Mouse (Mus musculus) brain, embryonic 14.5 days (tissue): ENCODE measurements at regions not wholly inside any gene's neighbourhood (a gene's known extent, or its start where the extent isn't known, plus 50 kb on each side); places are given as distances from the start of the nearest gene placed in this dataset.

Source experiments
- CTCF ChIP-seq: fragments of 200-500 bp; IDR thresholded peaks from 2 replicates; pipeline ENCODE4 v1.5.1; 2012; ENCODE audit warnings: inconsistent platforms, mild to moderate bottlenecking, moderate library complexity, borderline replicate concordance; ENCODE audit not compliant: insufficient read depth, insufficient read length; ENCODE audit errors: extremely low read depth
- POLR2A ChIP-seq: fragments of 200-500 bp; IDR thresholded peaks from 2 replicates; pipeline ENCODE4 v1.6.1; 2012; ENCODE audit warnings: mild to moderate bottlenecking, inconsistent platforms, borderline replicate concordance; ENCODE audit not compliant: poor library complexity, insufficient read depth, insufficient read length, severe bottlenecking; ENCODE audit errors: extremely low read depth

DNA sequence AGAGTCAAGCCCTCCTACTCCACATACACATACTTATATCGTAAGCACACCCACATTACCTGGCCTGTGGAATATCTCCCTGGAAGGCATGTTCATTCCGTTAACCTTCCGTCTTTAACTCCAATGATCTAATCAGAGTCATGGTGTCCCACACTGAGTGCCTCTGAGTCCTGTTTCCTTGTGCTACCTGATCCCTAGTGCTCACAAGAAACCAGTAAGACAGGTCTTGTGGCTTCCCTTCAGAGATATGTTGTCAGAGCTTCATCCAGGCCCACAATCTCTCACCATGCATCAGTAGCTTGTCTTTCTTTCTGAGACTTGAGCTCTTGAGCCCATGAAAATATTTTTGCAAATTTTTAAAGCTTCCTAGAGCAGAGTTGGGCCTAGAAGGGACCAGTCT lies 63.2 kb upstream of the Cadm1 start:
- no peak for TF ChIP-seq CTCF
- TF ChIP-seq POLR2A = no peak
